Mouse (Mus musculus): Measurements from ENCODE around the gene Jsrp1.

Gene Jsrp1

DNA sequence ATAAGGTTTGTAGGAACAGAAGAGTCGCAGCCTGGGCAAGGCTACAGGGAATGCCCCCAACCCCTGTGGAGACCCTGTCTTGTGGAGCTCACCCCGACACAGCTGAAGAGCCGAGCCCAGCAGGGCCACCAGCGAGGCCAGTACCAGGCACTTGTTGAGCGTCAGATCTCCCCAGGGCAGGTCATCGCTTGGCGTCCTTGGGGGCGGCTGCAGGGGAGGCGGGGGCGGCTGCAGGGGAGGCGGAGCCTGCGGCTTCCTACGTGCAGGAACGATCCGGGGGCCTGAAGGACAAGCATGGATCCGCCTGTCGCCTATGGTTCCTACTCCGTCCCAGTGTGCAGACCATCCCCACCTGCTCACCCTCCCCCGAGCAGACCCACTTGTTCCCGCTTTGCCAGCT is 3.2 kb downstream of the Jsrp1 start:
- no peak for DNase-seq (ENCODE audit: low read depth, low spot score)

DNA sequence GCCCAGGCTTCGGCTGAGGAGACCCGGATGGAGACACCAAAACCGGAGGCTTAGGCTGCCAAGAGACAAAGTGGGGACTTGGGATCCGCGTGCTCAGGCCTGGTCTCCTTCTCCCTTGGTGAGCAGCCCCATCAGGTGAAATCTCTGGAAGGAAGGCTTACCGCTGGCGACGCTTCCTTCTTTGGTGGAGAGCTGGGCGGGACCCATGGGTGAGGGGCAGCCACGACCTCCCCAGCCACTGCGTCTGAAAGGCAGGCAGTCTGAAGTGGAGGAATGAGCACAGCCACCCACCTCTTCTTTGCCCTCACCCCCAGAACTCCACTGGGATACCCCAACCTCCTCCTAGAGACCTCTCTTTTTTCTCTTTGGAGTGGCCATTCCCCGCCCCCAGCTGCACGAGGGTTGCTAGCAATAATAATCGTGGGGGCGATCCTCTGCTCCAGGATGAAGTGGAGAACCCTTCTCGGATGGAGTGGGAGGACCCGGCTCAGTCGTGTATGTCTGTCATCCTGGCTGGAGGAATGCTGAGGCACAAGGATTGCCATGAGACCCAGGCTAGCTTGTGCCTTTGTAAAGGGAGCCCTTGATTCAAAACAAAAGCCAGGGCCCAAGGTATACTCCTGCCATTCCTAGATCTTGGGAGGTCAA is 4.2 kb downstream of the Jsrp1 start:
- no peak for DNase-seq (ENCODE audit: low read depth, low spot score)

DNA sequence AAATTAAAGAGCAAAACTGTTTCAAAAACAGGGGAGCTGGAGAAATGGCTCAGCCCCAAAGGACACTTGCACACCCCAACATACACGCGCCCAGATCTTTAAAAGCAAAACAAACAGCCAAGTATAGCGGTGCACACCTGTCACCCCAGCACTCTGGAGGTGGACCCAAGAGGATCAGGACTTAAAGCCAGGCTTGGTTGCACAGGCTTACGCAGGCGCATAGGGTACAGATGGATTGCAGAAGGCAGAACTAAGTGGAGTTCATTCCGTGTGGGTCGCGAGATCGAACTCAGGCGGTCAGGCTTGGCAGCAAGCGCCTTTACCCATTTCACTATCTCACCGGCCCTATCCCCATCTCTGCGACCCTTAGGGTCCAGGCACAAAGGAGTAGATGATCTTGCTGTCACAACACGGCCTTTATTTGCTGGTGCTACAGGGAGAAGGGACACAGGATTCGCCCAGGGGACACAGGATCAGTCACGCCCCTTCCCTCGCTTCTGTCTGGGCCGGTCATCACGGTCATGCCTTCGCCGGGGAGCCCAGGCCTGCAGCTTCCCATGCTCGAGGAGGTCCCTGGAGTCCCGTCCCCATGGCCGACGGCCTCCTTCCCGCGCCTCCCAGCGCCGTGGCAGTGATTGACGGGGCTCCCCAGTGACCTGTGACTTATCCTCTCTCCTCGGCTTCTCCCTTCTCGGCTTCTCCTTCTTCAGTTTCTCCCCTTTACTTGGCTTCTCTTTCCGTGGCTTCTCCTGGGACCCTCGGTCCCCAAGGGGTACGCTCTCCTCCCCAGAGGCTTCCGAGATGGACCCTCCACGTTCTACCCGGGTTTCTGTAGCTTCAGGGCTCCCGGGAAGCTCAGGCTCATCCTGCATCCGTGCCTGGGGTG is 5.0 kb downstream of the Jsrp1 start:
- DNase-seq (ENCODE audit: low read depth, low spot score): no peak

DNA sequence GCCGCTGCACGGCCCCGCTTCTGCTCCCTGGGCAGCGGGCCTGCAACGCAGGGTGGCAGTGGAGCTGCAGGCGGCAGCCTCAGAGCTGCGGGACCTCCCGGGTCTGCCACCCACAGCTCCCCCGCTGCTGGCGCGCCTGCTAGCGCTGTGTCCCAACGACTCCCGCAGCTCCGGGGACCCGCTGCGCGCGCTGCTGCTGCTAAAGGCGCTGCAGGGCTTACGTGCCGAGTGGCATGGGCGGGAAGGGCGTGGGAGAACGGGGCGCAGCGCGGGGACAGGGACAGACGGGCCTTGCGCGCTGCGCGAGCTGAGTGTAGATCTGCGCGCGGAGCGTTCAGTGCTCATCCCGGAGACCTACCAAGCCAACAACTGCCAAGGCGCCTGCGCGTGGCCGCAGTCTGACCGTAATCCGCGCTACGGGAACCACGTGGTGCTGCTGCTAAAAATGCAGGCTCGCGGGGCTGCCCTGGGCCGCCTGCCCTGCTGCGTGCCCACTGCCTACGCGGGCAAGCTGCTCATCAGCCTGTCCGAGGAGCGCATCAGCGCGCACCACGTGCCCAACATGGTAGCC is 6.2 kb downstream of the Jsrp1 start:
- DNase-seq (ENCODE audit: low read depth, low spot score): no peak

DNA sequence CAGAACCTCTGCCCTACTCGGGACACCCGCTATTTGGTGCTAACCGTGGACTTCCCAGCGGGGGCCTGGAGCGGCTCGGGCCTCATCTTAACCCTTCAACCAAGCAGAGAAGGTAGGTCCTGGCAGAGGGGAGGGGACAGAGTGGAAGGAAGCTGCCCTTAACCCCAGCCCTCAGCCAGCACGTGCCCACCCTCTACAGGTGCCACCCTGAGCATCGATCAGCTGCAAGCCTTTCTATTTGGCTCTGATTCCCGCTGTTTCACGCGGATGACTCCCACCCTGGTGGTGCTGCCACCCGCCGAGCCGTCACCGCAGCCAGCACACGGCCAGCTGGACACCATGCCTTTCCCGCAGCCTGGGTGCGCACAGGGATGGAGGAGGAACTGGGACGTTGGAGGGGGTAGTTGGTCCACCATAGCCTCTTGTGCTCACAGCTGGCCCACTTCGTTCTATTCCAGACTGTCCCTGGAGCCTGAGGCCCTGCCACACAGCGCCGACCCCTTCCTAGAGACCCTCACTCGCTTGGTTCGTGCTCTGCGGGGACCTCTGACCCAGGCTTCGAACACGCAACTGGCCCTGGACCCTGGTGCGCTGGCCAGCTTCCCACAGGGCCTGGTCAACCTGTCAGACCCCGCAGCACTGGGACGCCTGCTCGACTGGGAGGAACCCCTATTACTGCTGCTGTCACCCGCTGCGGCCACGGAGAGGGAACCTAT is 6.8 kb downstream of the Jsrp1 start:
- no peak for DNase-seq (ENCODE audit: low read depth, low spot score)

DNA sequence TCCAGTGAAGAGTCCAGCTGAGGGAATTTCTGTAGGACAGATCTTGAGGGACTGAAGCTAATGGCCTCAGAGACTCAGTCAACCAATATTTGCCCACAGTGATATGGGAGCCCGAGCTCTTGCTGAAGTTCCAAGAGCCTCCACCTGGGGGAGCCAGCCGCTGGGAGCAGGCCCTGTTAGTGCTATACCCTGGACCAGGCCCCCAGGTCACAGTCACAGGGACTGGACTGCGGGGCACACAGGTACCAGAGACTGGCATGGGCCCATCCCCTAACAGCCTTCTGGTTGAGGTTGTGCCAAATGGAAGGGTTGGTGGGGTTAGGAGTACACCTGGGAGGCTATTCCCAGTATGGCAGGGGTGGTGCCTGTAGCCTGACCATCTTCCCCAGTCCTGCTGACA is 7.4 kb downstream of the Jsrp1 start:
- DNase-seq (ENCODE audit: low read depth, low spot score): peak; percentile 58

DNA sequence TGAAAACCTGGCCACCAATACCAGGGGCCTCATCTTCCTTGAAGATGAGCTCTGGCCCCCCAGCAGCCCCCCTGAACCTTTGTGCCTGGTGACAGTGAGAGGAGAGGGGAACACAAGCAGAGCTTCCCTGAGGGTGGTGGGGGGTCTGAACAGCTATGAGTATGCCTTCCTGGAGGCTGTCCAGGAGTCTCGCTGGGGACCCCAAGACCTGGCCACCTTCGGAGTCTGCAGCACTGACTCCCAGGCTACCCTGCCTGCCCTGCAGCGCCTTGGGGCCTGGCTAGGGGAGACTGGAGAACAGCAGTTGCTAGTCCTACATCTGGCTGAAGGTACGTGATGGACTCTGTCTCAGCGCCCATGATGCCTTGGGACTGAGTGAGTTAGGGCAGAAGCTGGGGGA is 8.0 kb downstream of the Jsrp1 start:
- no peak for DNase-seq (ENCODE audit: low read depth, low spot score)

DNA sequence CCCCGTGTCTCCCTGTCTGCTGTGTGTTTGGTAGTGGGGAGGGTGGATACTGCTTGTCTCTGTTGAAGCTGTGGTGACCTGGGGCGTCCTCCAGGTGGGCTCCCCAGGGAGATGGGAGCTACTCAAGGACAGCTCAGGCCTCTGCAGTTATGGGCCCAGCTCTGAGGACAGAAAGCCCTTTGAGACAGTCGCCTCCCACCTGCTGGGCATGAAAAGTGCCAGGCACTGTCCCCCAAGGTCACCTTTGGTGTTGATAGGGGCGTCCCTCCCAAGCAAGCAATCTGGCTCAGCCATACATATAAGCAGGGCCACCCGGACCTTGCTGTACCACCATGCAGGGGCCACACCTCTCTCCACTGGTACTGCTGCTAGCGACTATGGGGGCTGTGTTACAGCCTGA is 8.4 kb downstream of the Jsrp1 start, which contains the start of gene Amh:
Gene Amh, plus strand, starts transcription at position 328 of the 400 bp plus-strand sequence.
- no peak for DNase-seq (ENCODE audit: low read depth, low spot score)

DNA sequence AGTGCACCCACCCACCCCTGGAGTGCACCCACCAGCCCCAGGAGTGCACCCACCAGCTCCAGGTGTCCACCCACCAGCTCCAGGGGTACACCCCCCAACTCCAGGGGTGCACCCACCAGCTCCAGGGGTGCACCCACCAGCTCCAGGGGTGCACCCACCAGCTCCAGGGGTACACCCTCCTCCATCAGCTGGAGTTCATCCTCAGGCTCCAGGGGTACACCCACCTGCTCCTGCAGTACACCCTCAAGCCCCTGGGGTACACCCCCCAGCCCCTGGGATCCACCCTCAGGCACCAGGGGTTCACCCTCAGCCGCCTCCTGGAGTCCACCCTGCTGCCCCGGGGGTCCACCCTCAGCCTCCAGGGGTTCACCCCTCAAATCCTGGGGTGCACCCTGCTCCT is 9.0 kb downstream of the Jsrp1 start:
- DNase-seq (ENCODE audit: low read depth, low spot score): no peak

DNA sequence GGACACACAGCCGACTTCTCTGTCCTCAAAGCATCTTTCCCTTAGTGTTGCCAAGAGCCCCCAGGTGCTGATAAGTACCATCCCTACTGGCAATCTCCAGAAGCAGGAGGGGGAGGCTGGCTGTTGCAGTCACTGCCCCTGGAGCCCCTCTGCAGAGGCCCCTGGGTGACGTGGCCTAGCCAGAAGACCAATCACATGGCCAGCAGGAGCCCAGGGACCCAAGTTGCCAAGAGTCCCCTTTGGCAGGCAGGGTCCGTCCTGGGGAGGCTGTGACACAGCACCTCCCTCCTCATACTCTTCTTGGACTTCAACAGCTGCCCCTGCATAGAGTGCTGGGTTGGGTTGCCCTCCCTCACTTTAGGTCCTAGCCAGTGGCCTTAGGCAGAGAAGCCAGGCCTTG is 10.3 kb downstream of the Jsrp1 start:
- no peak for DNase-seq (ENCODE audit: low read depth, low spot score)

DNA sequence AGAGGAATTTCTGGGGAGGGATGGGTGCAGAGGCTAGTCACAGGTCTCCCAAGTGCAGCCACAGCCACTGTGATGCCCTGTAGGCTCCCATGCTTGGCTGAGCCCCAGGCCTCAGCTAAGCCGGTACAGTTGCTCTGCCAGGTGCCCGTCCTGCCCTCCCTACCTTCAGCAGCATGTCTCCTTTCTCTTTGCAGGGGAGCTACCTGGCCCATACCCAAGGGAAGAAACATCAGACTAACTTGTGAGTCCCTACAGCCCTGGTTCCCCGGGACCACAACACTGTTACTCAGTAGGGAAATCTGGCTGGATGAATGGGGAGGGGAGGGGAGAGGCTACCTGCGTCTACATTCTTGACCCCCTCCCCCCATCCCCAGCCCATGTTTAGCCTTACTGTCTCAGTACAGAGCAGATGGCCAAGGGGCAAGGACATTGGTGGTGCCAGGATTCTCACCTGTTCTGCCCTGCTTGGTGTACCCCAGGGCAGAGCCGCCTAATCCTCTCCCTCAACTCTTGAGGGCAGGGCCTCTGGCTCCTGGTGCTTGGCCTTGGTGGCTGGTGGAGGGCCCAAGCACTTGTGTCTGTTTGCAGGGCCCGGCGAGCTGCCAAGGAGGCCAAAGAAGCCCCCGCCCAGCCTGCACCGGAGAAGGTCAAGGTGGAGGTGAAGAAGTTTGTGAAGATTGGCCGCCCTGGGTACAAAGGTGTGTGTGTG is 10.9 kb downstream of the Jsrp1 start:
- no peak for DNase-seq (ENCODE audit: low read depth, low spot score)

DNA sequence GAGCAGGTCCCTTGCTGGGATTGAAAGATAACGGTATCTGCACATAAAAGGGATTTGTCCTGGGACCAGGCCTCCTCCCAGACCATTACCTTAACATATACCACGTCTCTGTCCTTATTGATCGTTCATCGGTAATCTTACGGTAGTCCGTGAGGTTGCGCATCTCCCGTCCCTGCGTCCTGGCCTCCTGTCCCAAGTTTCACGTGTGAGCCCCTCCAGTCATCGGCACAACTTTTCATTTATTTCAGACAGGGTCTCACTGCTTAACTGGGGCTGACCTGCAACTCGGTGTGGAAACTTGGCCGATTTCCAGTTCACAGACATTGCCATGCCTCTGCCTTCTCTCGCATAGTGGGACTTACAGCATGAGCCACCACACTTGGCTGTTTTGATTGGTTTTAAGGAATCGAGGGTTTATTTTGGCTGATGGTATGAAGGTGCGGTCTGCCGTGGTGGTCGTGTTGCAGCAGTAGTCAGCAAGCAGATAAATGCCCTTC is 14.2 kb downstream of the Jsrp1 start:
- peak; percentile 67 for DNase-seq (ENCODE audit: low read depth, low spot score)

DNA sequence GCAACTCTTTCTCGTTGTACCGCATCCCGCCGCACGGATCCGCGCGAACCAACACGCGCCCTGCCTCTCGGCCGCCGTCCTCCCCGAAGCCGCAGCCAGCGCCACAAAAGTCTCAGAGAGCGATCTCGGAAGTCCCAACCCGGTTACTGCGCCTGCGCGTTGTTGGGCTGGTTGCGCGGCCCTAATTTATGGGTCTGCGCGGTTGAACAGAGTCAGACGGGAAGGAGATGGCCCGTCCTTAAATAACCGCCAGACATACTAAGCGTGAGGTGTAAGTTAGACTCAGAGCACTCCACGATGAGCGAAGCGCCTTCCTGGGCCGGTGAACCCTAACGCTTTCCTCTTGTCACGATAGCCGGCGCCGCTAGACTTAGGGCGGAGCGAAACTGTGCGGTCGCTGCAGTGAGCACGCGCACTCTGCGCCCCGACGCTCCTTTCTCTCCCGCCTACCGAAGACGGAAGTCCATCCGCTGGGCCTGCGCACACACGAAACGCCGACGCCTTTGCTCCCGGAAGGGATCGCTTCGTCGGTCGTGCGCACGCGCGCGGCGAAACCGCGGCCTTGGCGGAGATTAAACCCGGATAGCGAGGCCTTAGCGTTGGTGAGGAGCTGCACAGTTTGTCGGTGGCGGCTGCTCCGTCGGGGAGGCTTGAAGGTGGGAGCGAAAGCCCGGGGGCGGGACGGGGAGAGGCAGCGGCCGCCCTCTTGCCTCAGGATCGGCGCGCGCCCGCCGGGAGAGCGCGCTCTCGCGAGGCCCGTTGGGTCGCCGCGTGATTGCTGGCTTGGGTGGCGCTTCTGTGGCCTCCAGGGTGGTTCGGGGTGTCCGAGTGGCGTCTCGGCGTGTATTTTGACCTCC is 14.9 kb downstream of the Jsrp1 start, which contains the start of the genes Sf3a2 and Plekhj1:
Gene Sf3a2, plus strand, starts transcription at position 49 of the 857 bp plus-strand sequence.
Gene Plekhj1, minus strand, starts transcription at position 477 of the 857 bp plus-strand sequence.
- DNase-seq (ENCODE audit: low read depth, low spot score): peak; percentile 95

DNA sequence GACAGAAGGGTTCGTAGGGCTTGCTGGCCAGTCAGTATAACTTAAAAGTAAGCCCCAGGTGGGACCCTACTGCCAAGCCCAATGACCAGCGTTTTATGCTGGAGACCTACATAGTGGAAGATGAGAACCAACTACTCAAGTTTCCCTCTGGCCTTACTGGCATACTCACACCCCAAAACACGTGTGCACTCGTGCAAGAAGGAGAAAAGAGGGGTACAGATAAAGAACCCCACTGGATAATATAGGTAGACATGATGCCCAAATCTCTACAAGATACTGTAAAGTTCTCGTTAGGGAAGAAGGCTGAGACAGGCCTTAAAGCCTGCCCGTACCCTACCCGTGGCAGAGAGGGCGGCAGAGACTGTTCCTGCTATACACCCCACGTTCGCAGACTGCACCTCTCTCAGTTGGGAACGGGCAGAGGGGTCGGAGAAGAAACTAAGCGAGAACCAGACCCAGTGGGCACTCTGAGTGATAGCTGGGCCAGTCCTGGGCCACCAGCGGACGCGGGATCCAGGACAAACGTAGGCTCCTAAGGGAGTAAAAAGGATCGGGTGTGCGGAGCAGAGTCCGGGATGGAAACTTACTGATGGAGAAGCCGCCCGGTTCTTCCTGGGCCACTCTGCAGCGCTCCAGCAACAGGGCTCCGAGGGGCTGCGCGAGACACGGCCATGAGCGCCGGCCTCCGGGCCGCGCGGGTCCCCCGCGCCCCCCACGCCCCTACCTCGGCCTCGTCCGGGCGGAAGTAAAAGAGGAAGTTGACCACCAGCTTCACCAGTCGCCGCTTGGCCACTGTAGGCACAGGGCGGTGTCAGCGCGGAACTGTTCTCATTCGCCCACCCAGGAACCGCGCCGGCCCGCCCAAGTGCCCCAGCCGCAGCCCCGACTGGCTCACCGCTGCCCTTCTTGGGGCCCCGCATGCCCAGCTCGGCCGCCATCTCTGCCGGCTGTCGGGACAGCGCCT is 15.8 kb downstream of the Jsrp1 start:
- peak; percentile 44 for DNase-seq (ENCODE audit: low read depth, low spot score)

DNA sequence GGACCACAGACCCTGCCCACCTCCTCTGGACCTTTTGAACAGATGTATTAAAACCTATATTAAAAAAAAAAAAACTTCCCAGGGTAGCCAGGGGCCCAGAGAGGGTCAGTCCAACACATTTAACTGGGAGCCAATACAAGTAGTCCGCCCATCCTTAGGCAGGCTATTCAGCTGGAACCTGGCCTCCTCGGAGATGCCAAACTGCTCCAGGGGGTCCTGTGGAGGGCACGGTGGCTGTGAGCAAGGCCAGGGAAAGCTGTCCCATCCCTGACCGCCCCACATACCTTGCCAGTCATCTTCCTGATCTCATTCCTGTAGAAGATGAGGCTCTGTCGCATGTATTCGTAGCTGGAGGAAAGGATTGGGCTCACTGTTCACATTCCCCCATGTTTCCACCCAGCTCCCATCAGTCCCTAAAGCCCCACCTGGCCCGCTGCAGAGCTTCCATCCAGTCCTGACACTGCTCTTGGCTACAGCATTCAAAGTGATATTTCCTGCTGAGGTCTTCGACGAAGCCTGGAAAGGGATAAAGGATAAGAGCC is 16.9 kb downstream of the Jsrp1 start:
- no peak for DNase-seq (ENCODE audit: low read depth, low spot score)

DNA sequence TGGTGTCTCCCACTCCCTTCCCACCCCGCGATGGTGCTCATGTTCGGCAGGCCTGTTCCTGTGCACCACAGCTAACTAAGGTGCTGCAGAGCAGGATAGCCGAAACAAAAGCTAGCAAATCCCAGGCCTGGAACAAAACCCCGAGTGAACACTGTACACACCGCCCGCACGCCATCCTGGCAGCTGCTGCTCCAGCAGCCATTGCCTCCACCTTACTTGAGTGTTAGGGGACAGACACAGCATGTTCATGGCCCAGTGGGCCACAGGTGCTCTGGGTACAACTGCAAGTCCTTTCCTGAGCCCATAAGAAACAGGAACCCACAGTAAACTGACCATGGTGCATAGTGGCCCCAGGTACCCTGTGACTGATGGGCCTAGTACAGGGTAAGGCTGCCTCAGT is 18.5 kb downstream of the Jsrp1 start:
- no peak for DNase-seq (ENCODE audit: low read depth, low spot score)

DNA sequence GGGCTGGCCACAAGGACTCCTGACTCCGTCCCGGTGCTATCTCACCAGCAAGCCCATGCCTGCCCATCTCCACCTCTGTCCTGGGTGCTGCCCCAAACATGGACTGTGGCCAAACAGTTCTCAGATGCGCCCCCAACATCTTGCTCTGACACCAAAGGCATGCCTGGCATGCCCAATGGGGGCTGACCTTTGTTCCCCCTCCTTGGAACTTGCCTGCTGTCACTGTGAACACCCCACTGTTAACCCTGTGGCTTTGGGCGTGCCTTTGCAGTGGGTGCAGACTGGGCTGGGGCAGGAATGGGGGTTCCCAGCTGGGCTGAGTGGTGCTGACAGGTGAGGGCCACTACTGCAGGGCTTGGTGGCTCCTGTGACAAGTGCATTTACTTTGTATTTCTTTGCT is 19.5 kb downstream of the Jsrp1 start:
- no peak for DNase-seq (ENCODE audit: low read depth, low spot score)

DNA sequence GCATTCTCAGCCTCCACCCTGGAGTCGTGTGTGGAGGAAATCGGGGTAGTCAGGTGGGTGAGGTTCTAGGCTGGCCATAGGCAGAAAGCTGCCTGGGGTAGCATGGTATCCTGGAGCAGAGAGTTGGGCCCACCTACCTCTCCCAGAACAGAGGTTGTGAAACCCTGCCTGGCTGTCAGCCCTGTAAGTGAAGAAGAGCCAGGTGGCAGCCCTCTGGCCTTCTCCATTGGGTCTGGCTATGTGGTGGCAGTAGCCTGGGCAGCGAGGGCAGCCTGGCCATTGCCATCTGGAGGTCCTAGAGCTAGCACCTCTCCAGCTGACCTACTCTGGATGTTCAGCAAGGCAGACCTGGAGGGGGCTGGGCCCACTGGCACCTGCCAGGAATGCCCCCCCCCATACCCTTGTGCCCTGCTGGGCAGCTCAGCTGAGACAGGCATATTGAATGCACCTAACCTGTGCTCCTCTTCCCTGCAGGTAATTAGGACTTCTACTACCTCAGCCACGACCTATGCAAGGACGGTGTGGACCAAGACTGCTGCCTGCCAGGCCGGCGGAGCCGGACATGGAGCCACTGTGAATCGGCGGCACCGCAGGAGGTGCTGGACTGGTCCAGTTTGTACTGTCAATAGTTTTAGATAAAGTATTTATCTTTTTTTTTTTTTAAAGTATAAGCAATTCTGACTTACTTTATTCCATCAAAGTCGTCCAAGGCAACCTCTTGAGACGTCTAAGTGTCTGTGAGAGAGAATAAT is 20.1 kb downstream of the Jsrp1 start:
- no peak for DNase-seq (ENCODE audit: low read depth, low spot score)

Data from 3T3-L1 (cell line).